Mouse (Mus musculus) lung, postnatal 0 days (tissue): ENCODE measurements at regions not wholly inside any gene's neighbourhood (a gene's known extent, or its start where the extent isn't known, plus 50 kb on each side); places are given as distances from the start of the nearest gene placed in this dataset.

Experiments
- ATAC-seq: fragments of 200-750 bp; cut with Nextera tagmentation; 2 replicates; pipeline ENCODE4 v1.8.0; 2017; ENCODE audit warnings: moderate library complexity
- DNase-seq: peaks from one replicate; pipeline ENCODE4 v3.0.0-alpha.2; 2016; ENCODE audit warnings: low spot score
- H3K27ac ChIP-seq: fragments of 300-500 bp; sonication (generic); 2 replicates; pipeline ENCODE4 v1.5.1; 2014; ENCODE audit warnings: antibody characterized with exemption, mild to moderate bottlenecking, low read length, mixed read lengths
- H3K27me3 ChIP-seq: fragments of 300-500 bp; sonication (generic); replicated peaks from 2 replicates; pipeline ENCODE4 v1.6.1; 2014; ENCODE audit warnings: low read length, mixed read lengths; ENCODE audit not compliant: insufficient read depth
- H3K36me3 ChIP-seq: fragments of 300-500 bp; sonication (generic); 2 replicates; pipeline ENCODE4 v1.6.1; 2014; ENCODE audit warnings: low read length, mixed read lengths; ENCODE audit not compliant: insufficient read depth
- H3K4me1 ChIP-seq: fragments of 300-500 bp; sonication (generic); 2 replicates; pipeline ENCODE4 v1.6.1; 2014; ENCODE audit warnings: antibody characterized with exemption, low read depth, low read length, mixed read lengths; ENCODE audit not compliant: insufficient read depth
- H3K4me2 ChIP-seq: fragments of 300-500 bp; sonication (generic); replicated peaks from 2 replicates; pipeline ENCODE4 v1.6.1; 2014; ENCODE audit warnings: low read depth, mild to moderate bottlenecking, low read length, moderate library complexity, mixed read lengths
- H3K4me3 ChIP-seq: fragments of 300-500 bp; sonication (generic); 2 replicates; pipeline ENCODE4 v1.5.1; 2014; ENCODE audit warnings: low read depth, low read length
- H3K9ac ChIP-seq: fragments of 300-500 bp; sonication (generic); replicated peaks from 2 replicates; pipeline ENCODE4 v1.6.1; 2014; ENCODE audit warnings: low read depth, mild to moderate bottlenecking
- H3K9me3 ChIP-seq: fragments of 300-500 bp; sonication (generic); 2 replicates; pipeline ENCODE4 v1.6.1; 2016; ENCODE audit warnings: low read length, mixed read lengths
- CTCF ChIP-seq: IDR thresholded peaks from 2 replicates; pipeline ENCODE4 v1.5.1; 2016; ENCODE audit warnings: antibody characterized with exemption, mild to moderate bottlenecking
- EP300 ChIP-seq: IDR thresholded peaks from 2 replicates; pipeline ENCODE4 v1.6.1; 2016; ENCODE audit warnings: antibody characterized with exemption, mild to moderate bottlenecking, control low read depth
- WGBS: fragments of 180-500 bp; shearing (Covaris S2); extraction: QIAGEN DNeasy Blood & Tissue Kit; methylation state at CpG from one replicate; pipeline ENCODE4 v1.1.7; 2014; 5-methylcytosine and 5-hydroxymethylcytosine counted together

- Histone ChIP-seq H3K27me3 (no peaks in the 10 kb centered on the region), H3K36me3 (no peaks in the 10 kb centered on the region), H3K4me2 (no peak overlapping the region), H3K9me3 (no peaks in the 10 kb centered on the region), H3K4me1 (no peaks in the 10 kb centered on the region), H3K4me3 (no peak overlapping the region), H3K27ac (no peak overlapping the region), H3K9ac (no peak overlapping the region)
- TF ChIP-seq CTCF (no peak), EP300 (no peak)
- no peak for ATAC-seq
- no peak for DNase-seq
- WGBS = 26% methylated on average over 1 of the region's 1 CpGs
Measured at GRCm38 (mm10) chr16:24153943-24154342, 165.3 kb upstream of the Bcl6 start.

- no peaks in the 10 kb centered on the region for H3K27me3 ChIP-seq
- WGBS = 50% methylated on average over 7 of the region's 7 CpGs
- DNase-seq (no peak), ATAC-seq (no peak)
- H3K36me3 ChIP-seq = no peaks in the 10 kb centered on the region
- no peak overlapping the region for H3K9ac ChIP-seq
- no peaks in the 10 kb centered on the region for H3K4me1 ChIP-seq
- no peak overlapping the region for H3K27ac ChIP-seq
- H3K4me3 ChIP-seq = no peak overlapping the region
- H3K9me3 ChIP-seq = no peaks in the 10 kb centered on the region
- H3K4me2 ChIP-seq = no peak overlapping the region
- TF ChIP-seq EP300 (no peak), CTCF (no peak)
Measured at GRCm38 (mm10) chr16:24151831-24152247, 163.2 kb upstream of the Bcl6 start.

- Histone ChIP-seq H3K27ac (no peak overlapping the region), H3K4me2 (no peak overlapping the region), H3K27me3 (no peaks in the 10 kb centered on the region), H3K9ac (no peak overlapping the region), H3K9me3 (no peaks in the 10 kb centered on the region), H3K4me1 (no peaks in the 10 kb centered on the region), H3K4me3 (no peak overlapping the region), H3K36me3 (no peaks in the 10 kb centered on the region)
- peak; percentile 42 for DNase-seq
- 25% methylated on average over 7 of the region's 7 CpGs for WGBS
- ATAC-seq = peak; percentile 46; the same call in 1 of the 2 replicates
- TF ChIP-seq EP300 (no peak), CTCF (no peak)
Measured at GRCm38 (mm10) chr16:24151178-24151725, 162.6 kb upstream of the Bcl6 start.

GRCm38 (mm10) chr16:24150512-24150911, 161.9 kb upstream of the Bcl6 start:
- H3K9me3 ChIP-seq = no peaks in the 10 kb centered on the region

GRCm38 (mm10) chr16:24149441-24149840, 160.8 kb upstream of the Bcl6 start:
- no peaks in the 10 kb centered on the region for H3K27me3 ChIP-seq
- 79% methylated on average over 4 of the region's 4 CpGs for WGBS
- no peak overlapping the region for H3K27ac ChIP-seq
- no peaks in the 10 kb centered on the region for H3K9me3 ChIP-seq
- TF ChIP-seq EP300 (no peak), CTCF (no peak)
- no peaks in the 10 kb centered on the region for H3K4me1 ChIP-seq
- no peak overlapping the region for H3K4me2 ChIP-seq
- ATAC-seq (no peak), DNase-seq (no peak)
- H3K36me3 ChIP-seq = no peaks in the 10 kb centered on the region
- no peak overlapping the region for H3K9ac ChIP-seq
- H3K4me3 ChIP-seq = no peak overlapping the region

More at GRCm38 (mm10) chr16:24150512-24150911, 161.9 kb upstream of the Bcl6 start:
- H3K4me3 ChIP-seq = no peak overlapping the region
- no peak overlapping the region for H3K27ac ChIP-seq
- no peaks in the 10 kb centered on the region for H3K36me3 ChIP-seq
- no peak for TF ChIP-seq EP300
- no peak for TF ChIP-seq CTCF
- WGBS = 78% methylated on average over 2 of the region's 2 CpGs
- H3K4me2 ChIP-seq = no peak overlapping the region
- no peak overlapping the region for H3K9ac ChIP-seq
- no peaks in the 10 kb centered on the region for H3K4me1 ChIP-seq
- no peak for ATAC-seq
- H3K27me3 ChIP-seq = no peaks in the 10 kb centered on the region
- no peak for DNase-seq

- no peaks in the 10 kb centered on the region for H3K4me1 ChIP-seq
- TF ChIP-seq EP300 = no peak
- TF ChIP-seq CTCF = no peak
- no peak for DNase-seq
- H3K4me3 ChIP-seq = no peak overlapping the region
- H3K9me3 ChIP-seq = no peaks in the 10 kb centered on the region
- no peaks in the 10 kb centered on the region for H3K27me3 ChIP-seq
- no peak overlapping the region for H3K27ac ChIP-seq
- H3K36me3 ChIP-seq = no peaks in the 10 kb centered on the region
- 92% methylated on average over 3 of the region's 3 CpGs for WGBS
- ATAC-seq = no peak
- no peak overlapping the region for H3K9ac ChIP-seq
- no peak overlapping the region for H3K4me2 ChIP-seq
Measured at GRCm38 (mm10) chr16:24143894-24144293, 155.2 kb upstream of the Bcl6 start.
